Mouse (Mus musculus): ENCODE measurements around the gene Esam. TPM values are rescaled to one million over a fixed set of nuclear protein-coding genes. Genes with fewer than 3 reads are reported as not detected.

The Esam gene
- polyA plus RNA-seq, 1 experiment from 2014 or later: 58.6 TPM

- WGBS: 30% methylated on average over 21 of the region's 21 CpGs
- no peak for ATAC-seq (ENCODE audit: insufficient read depth, low FRiP score)
Observed at GRCm38 (mm10) chr9:37526443-37527395, 1.2 kb upstream of the Esam start.

GRCm38 (mm10) chr9:37528225-37528970 is 520 bp downstream of the Esam start:
- Histone ChIP-seq H3K4me2 (ENCODE audit: low read depth, low read length) (peak overlapping the region; percentile 2; the same call in 1 of the 2 replicates), H3K4me3 (replicated peaks; ENCODE audit: low read length) (peak overlapping the region; percentile 45), H3K4me1 (ENCODE audit: control insufficient read depth, insufficient read depth, low read length) (peaks cover 29% of the 10 kb centered on the region), H3K36me3 (ENCODE audit: control insufficient read depth, insufficient read depth, low read length) (no peaks in the 10 kb centered on the region), H3K27ac (ENCODE audit: low read length) (peak overlapping the region; percentile 66), H3K9ac (ENCODE audit: low read length) (no peak overlapping the region), H3K27me3 (ENCODE audit: control insufficient read depth, insufficient read depth, low read length) (peaks cover 11% of the 10 kb centered on the region; the same call in 1 of the 2 replicates), H3K9me3 (replicated peaks; ENCODE audit: control insufficient read depth, low read length) (no peaks in the 10 kb centered on the region)
- no peak for ATAC-seq (ENCODE audit: insufficient read depth, low FRiP score)
- 44% methylated on average over 9 of the region's 9 CpGs for WGBS

More at GRCm38 (mm10) chr9:37526443-37527395, 1.2 kb upstream of the Esam start:
- Histone ChIP-seq H3K4me1 (ENCODE audit: control insufficient read depth, insufficient read depth, low read length) (peaks cover 29% of the 10 kb centered on the region), H3K9ac (ENCODE audit: low read length) (no peak overlapping the region), H3K4me3 (replicated peaks; ENCODE audit: low read length) (0 out of 2 replicates have a peak overlapping the region, but pooled peaks have one; percentile 45), H3K4me2 (ENCODE audit: low read depth, low read length) (peak overlapping the region; percentile 48; the same call in 1 of the 2 replicates), H3K36me3 (ENCODE audit: control insufficient read depth, insufficient read depth, low read length) (peaks cover 5% of the 10 kb centered on the region; the same call in 1 of the 2 replicates), H3K9me3 (replicated peaks; ENCODE audit: control insufficient read depth, low read length) (no peaks in the 10 kb centered on the region), H3K27ac (ENCODE audit: low read length) (no peak overlapping the region), H3K27me3 (ENCODE audit: control insufficient read depth, insufficient read depth, low read length) (peaks cover 11% of the 10 kb centered on the region; the same call in 1 of the 2 replicates)

- ATAC-seq (ENCODE audit: insufficient read depth, low FRiP score): peak; percentile 43
- 3% methylated on average over 32 of the region's 32 CpGs for WGBS
- Histone ChIP-seq H3K9ac (ENCODE audit: low read length) (peak overlapping the region; percentile 66), H3K27me3 (ENCODE audit: control insufficient read depth, insufficient read depth, low read length) (peaks cover 11% of the 10 kb centered on the region; the same call in 1 of the 2 replicates), H3K27ac (ENCODE audit: low read length) (peak overlapping the region; percentile 66), H3K9me3 (replicated peaks; ENCODE audit: control insufficient read depth, low read length) (no peaks in the 10 kb centered on the region), H3K36me3 (ENCODE audit: control insufficient read depth, insufficient read depth, low read length) (no peaks in the 10 kb centered on the region), H3K4me1 (ENCODE audit: control insufficient read depth, insufficient read depth, low read length) (peaks cover 29% of the 10 kb centered on the region), H3K4me2 (ENCODE audit: low read depth, low read length) (peak overlapping the region; percentile 73), H3K4me3 (replicated peaks; ENCODE audit: low read length) (peak overlapping the region; percentile 45)
Observed at GRCm38 (mm10) chr9:37530031-37530887, 2.4 kb downstream of the Esam start.

GRCm38 (mm10) chr9:37530888-37531705 is 3.2 kb downstream of the Esam start:
- Histone ChIP-seq H3K36me3 (ENCODE audit: control insufficient read depth, insufficient read depth, low read length) (no peaks in the 10 kb centered on the region), H3K4me2 (ENCODE audit: low read depth, low read length) (peak overlapping the region; percentile 73)
- 5% methylated on average over 31 of the region's 31 CpGs for WGBS

GRCm38 (mm10) chr9:37536851-37537250 is 9.0 kb downstream of the Esam start:
- Histone ChIP-seq H3K27ac (ENCODE audit: low read length) (no peak overlapping the region), H3K9ac (ENCODE audit: low read length) (no peak overlapping the region)
- WGBS: 75% methylated on average over 4 of the region's 4 CpGs

More at GRCm38 (mm10) chr9:37530888-37531705, 3.2 kb downstream of the Esam start:
- H3K9me3 ChIP-seq (replicated peaks; ENCODE audit: control insufficient read depth, low read length): no peaks in the 10 kb centered on the region
- H3K4me1 ChIP-seq (ENCODE audit: control insufficient read depth, insufficient read depth, low read length): peaks cover 29% of the 10 kb centered on the region
- peak overlapping the region; percentile 66 for H3K9ac ChIP-seq (ENCODE audit: low read length)
- ATAC-seq (ENCODE audit: insufficient read depth, low FRiP score): peak; percentile 84
- H3K27me3 ChIP-seq (ENCODE audit: control insufficient read depth, insufficient read depth, low read length): peaks cover 11% of the 10 kb centered on the region; the same call in 1 of the 2 replicates
- peak overlapping the region; percentile 64 for H3K27ac ChIP-seq (ENCODE audit: low read length)
- peak overlapping the region; percentile 45 for H3K4me3 ChIP-seq (replicated peaks; ENCODE audit: low read length)

GRCm38 (mm10) chr9:37537658-37538250 is 9.9 kb downstream of the Esam start:
- Histone ChIP-seq H3K9ac (ENCODE audit: low read length) (no peak overlapping the region; the same call in 1 of the 2 replicates), H3K27me3 (ENCODE audit: control insufficient read depth, insufficient read depth, low read length) (no peaks in the 10 kb centered on the region), H3K4me2 (ENCODE audit: low read depth, low read length) (no peak overlapping the region), H3K27ac (ENCODE audit: low read length) (no peak overlapping the region), H3K36me3 (ENCODE audit: control insufficient read depth, insufficient read depth, low read length) (no peaks in the 10 kb centered on the region), H3K4me3 (replicated peaks; ENCODE audit: low read length) (no peak overlapping the region), H3K4me1 (ENCODE audit: control insufficient read depth, insufficient read depth, low read length) (no peaks in the 10 kb centered on the region), H3K9me3 (replicated peaks; ENCODE audit: control insufficient read depth, low read length) (no peaks in the 10 kb centered on the region)
- WGBS: 77% methylated on average over 5 of the region's 5 CpGs
- no peak for ATAC-seq (ENCODE audit: insufficient read depth, low FRiP score)

More at GRCm38 (mm10) chr9:37536851-37537250, 9.0 kb downstream of the Esam start:
- Histone ChIP-seq H3K4me1 (ENCODE audit: control insufficient read depth, insufficient read depth, low read length) (no peaks in the 10 kb centered on the region), H3K27me3 (ENCODE audit: control insufficient read depth, insufficient read depth, low read length) (no peaks in the 10 kb centered on the region), H3K36me3 (ENCODE audit: control insufficient read depth, insufficient read depth, low read length) (no peaks in the 10 kb centered on the region), H3K4me2 (ENCODE audit: low read depth, low read length) (no peak overlapping the region), H3K4me3 (replicated peaks; ENCODE audit: low read length) (no peak overlapping the region), H3K9me3 (replicated peaks; ENCODE audit: control insufficient read depth, low read length) (no peaks in the 10 kb centered on the region)
- no peak for ATAC-seq (ENCODE audit: insufficient read depth, low FRiP score)

GRCm38 (mm10) chr9:37539170-37540025 is 11.5 kb downstream of the Esam start, which contains the start of gene Vsig2:
TSS of gene Vsig2 (plus strand) at chr9:37539255.
- Histone ChIP-seq H3K9me3 (replicated peaks; ENCODE audit: control insufficient read depth, low read length) (no peaks in the 10 kb centered on the region), H3K9ac (ENCODE audit: low read length) (peak within 1 kb of the TSS; percentile 62), H3K27me3 (ENCODE audit: control insufficient read depth, insufficient read depth, low read length) (no peaks in the 10 kb centered on the region), H3K4me2 (ENCODE audit: low read depth, low read length) (peak within 1 kb of the TSS; percentile 45), H3K4me1 (ENCODE audit: control insufficient read depth, insufficient read depth, low read length) (no peaks in the 10 kb centered on the region), H3K27ac (ENCODE audit: low read length) (peak within 1 kb of the TSS; percentile 76), H3K36me3 (ENCODE audit: control insufficient read depth, insufficient read depth, low read length) (no peaks in the 10 kb centered on the region), H3K4me3 (replicated peaks; ENCODE audit: low read length) (peak within 1 kb of the TSS; percentile 38)
- ATAC-seq (ENCODE audit: insufficient read depth, low FRiP score): peak; percentile 69; the same call in 1 of the 2 replicates
- WGBS: 56% methylated on average over 23 of the region's 23 CpGs

Data from stomach, embryonic 16.5 days (tissue).